ENCODE assay signal across 20 mouse cellular contexts in the genomic region with DNA sequence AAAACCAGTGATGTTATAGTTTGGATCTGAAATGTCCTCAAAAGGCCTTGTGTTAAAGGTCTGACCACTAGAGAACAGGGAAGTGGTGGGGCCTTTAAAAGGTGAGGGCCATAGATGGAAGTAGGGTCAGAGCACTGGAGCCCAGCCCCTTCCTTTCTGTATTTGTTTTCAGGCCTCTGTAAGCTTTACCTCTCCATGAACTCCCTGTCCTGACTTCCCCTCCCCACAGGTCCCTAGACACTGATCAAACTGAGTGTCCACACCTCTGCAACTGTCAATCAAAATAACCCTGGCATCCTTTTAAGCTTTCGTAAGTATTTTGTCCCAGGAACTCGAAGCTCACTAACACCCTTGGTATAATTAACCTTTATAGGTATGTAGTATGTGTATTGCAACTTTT.
"Had no signal": no experiment of that assay in that cellular context is flagged by ENCODE, and none has a peak within 500 bp of the region (broad histone marks: within the 10 kb centered on the region; RNA-seq: fewer than 3 reads in every experiment).

No protein-coding gene starts in this region.

- H3K27me3 ChIP-seq: intestine, embryonic 15.5 days; kidney, embryonic 15.5 days; limb, embryonic 12.5 days; limb, embryonic 15.5 days had no signal

- H3K27ac ChIP-seq: intestine, embryonic 15.5 days; kidney, embryonic 15.5 days; left cerebral cortex, adult 2 months; limb, embryonic 12.5 days; limb, embryonic 15.5 days had no signal

- H3K4me3 ChIP-seq: intestine, embryonic 15.5 days; kidney, embryonic 15.5 days; left cerebral cortex, adult 2 months; limb, embryonic 12.5 days; limb, embryonic 15.5 days had no signal

- DNase-seq: kidney, adult 11 months; kidney, adult 8-10 months; kidney, postnatal 10 days; kidney, postnatal 36 days; layer of hippocampus, postnatal 36 days; left cerebral cortex, postnatal 4 days; lung, embryonic 14.5 days; lung, postnatal 36 days; midbrain, embryonic 14.5 days; right cerebral cortex, postnatal 4 days; thymus, adult 2 months; thymus, postnatal 14 days; thymus, postnatal 4 days had no signal

- H3K9me3 ChIP-seq: intestine, embryonic 15.5 days; kidney, embryonic 15.5 days; limb, embryonic 12.5 days; limb, embryonic 15.5 days had no signal

- H3K9ac ChIP-seq: intestine, embryonic 15.5 days; kidney, embryonic 15.5 days; limb, embryonic 12.5 days; limb, embryonic 15.5 days; lung, embryonic 14.5 days had no signal

- ATAC-seq: intestine, embryonic 15.5 days; lung, postnatal 0 days had no signal

- H3K36me3 ChIP-seq: intestine, embryonic 15.5 days; kidney, embryonic 15.5 days; limb, embryonic 12.5 days; limb, embryonic 15.5 days had no signal

- H3K4me1 ChIP-seq: limb, embryonic 12.5 days had no signal

- H3K4me2 ChIP-seq: intestine, embryonic 15.5 days; kidney, embryonic 15.5 days; limb, embryonic 12.5 days; limb, embryonic 15.5 days; lung, embryonic 14.5 days; midbrain, embryonic 11.5 days had no signal
